Mouse (Mus musculus): Measurements from ENCODE around the gene 5730522E02Rik. TPM values are rescaled to one million over a fixed set of nuclear protein-coding genes. Genes with fewer than 3 reads are reported as not detected.
A peak's percentile ranks its signal among the peaks of the same experiment; 100 is the strongest.

Gene 5730522E02Rik
- total RNA-seq, 1 experiment from 2014 or later = not detected

- ATAC-seq (replicated peaks; ENCODE audit: low read depth, poor library complexity, severe bottlenecking) = no peak
Measured at GRCm38 (mm10) chr11:25854216-25854615, 356.3 kb downstream of the 5730522E02Rik start.

- ATAC-seq (replicated peaks; ENCODE audit: low read depth, poor library complexity, severe bottlenecking) = no peak
Measured at GRCm38 (mm10) chr11:25853032-25853431, 357.5 kb downstream of the 5730522E02Rik start.

- peak; percentile 96 for ATAC-seq (replicated peaks; ENCODE audit: low read depth, poor library complexity, severe bottlenecking)
Measured at GRCm38 (mm10) chr11:25848824-25849644, 361.5 kb downstream of the 5730522E02Rik start.

GRCm38 (mm10) chr11:25838451-25838850 lies 372.1 kb downstream of the 5730522E02Rik start:
- no peak for ATAC-seq (replicated peaks; ENCODE audit: low read depth, poor library complexity, severe bottlenecking)

- ATAC-seq (replicated peaks; ENCODE audit: low read depth, poor library complexity, severe bottlenecking) = no peak
Measured at GRCm38 (mm10) chr11:25819789-25820188, 390.8 kb downstream of the 5730522E02Rik start.

- ATAC-seq (replicated peaks; ENCODE audit: low read depth, poor library complexity, severe bottlenecking) = no peak
Measured at GRCm38 (mm10) chr11:25813446-25813845, 397.1 kb downstream of the 5730522E02Rik start.

GRCm38 (mm10) chr11:25787691-25788090 lies 422.9 kb downstream of the 5730522E02Rik start:
- ATAC-seq (replicated peaks; ENCODE audit: low read depth, poor library complexity, severe bottlenecking) = no peak

GRCm38 (mm10) chr11:25772231-25772630 lies 438.3 kb downstream of the 5730522E02Rik start:
- ATAC-seq (replicated peaks; ENCODE audit: low read depth, poor library complexity, severe bottlenecking) = no peak

GRCm38 (mm10) chr11:25770991-25771568 lies 439.5 kb downstream of the 5730522E02Rik start:
- no peak for ATAC-seq (replicated peaks; ENCODE audit: low read depth, poor library complexity, severe bottlenecking)

GRCm38 (mm10) chr11:25767584-25768333 lies 442.8 kb downstream of the 5730522E02Rik start:
- no peak for ATAC-seq (replicated peaks; ENCODE audit: low read depth, poor library complexity, severe bottlenecking)

GRCm38 (mm10) chr11:25753156-25753899 lies 457.2 kb downstream of the 5730522E02Rik start:
- ATAC-seq (replicated peaks; ENCODE audit: low read depth, poor library complexity, severe bottlenecking) = no peak

GRCm38 (mm10) chr11:25752418-25752817 lies 458.1 kb downstream of the 5730522E02Rik start:
- no peak for ATAC-seq (replicated peaks; ENCODE audit: low read depth, poor library complexity, severe bottlenecking)

GRCm38 (mm10) chr11:25747098-25747862 lies 463.3 kb downstream of the 5730522E02Rik start:
- ATAC-seq (replicated peaks; ENCODE audit: low read depth, poor library complexity, severe bottlenecking) = no peak

- no peak for ATAC-seq (replicated peaks; ENCODE audit: low read depth, poor library complexity, severe bottlenecking)
Measured at GRCm38 (mm10) chr11:25743664-25744063, 466.9 kb downstream of the 5730522E02Rik start.

GRCm38 (mm10) chr11:25737255-25737654 lies 473.3 kb downstream of the 5730522E02Rik start:
- no peak for ATAC-seq (replicated peaks; ENCODE audit: low read depth, poor library complexity, severe bottlenecking)

- ATAC-seq (replicated peaks; ENCODE audit: low read depth, poor library complexity, severe bottlenecking) = no peak
Measured at GRCm38 (mm10) chr11:25729476-25729875, 481.1 kb downstream of the 5730522E02Rik start.

GRCm38 (mm10) chr11:25715447-25716321 lies 494.9 kb downstream of the 5730522E02Rik start:
- no peak for ATAC-seq (replicated peaks; ENCODE audit: low read depth, poor library complexity, severe bottlenecking)

- ATAC-seq (replicated peaks; ENCODE audit: low read depth, poor library complexity, severe bottlenecking) = no peak
Measured at GRCm38 (mm10) chr11:25710559-25710958, 500.0 kb downstream of the 5730522E02Rik start.
